Mouse (Mus musculus): ENCODE measurements around the gene Traf3ip3.

DNA sequence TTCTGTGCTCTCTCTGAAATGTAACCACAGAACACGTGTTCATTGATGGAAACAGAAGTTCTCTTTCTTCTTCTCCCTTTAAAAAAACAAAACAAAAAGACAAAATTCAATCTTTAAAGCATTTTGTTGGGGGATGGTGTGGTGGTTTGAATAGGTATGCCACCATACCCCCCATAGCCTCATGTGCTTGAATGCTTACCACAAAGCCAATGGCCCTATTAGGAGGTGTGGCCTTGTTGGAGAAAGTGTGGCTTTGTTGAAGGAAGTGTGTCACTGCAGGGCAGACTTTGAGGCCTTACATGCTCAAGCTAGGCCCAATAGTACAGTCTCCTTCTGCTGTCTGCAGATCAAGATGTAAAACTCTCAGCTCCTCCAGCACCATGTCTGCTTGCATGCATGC, 55.1 kb downstream of the Traf3ip3 start:
- no peak for TF ChIP-seq CTCF (IDR thresholded peaks at IDR 0.05; ENCODE audit: low read depth)
- no peak for TF ChIP-seq EP300 (IDR thresholded peaks at IDR 0.05; ENCODE audit: low read depth)

All from liver, postnatal 0 days (tissue).